Mouse (Mus musculus): ENCODE data around the gene Adgrf2. TPM values are rescaled to one million over a fixed set of nuclear protein-coding genes. Genes with fewer than 3 reads are reported as not detected.
A peak's percentile ranks its signal among the peaks of the same experiment; 100 is the strongest.

Gene Adgrf2
- 0.13 and 0.28 TPM in 2 replicates for total RNA-seq (2014; rRNA removed)
- 0.09 TPM in 1 of 2 replicates, not detected in the other for polyA plus RNA-seq (2012; rRNA removed)

GRCm38 (mm10) chr17:42741801-42742217, at the start of gene Adgrf2:
Adgrf2 (minus strand) TSS chr17:42742179.
- H3K36me3 ChIP-seq (ENCODE audit: control insufficient read depth, insufficient read depth, low read length) = no peaks in the 10 kb centered on the region
- H3K27me3 ChIP-seq (ENCODE audit: control insufficient read depth, insufficient read depth, low read length) = peaks cover 3% of the 10 kb centered on the region; the same call in 1 of the 2 replicates
- no peak within 1 kb of the TSS for H3K9ac ChIP-seq (ENCODE audit: low read depth, low read length)
- H3K4me3 ChIP-seq (ENCODE audit: insufficient read depth, low read depth, low read length) = no peak within 1 kb of the TSS
- TF ChIP-seq CTCF (IDR thresholded peaks at IDR 0.05; ENCODE audit: low read depth, low read length) (no peak), POLR2A (IDR thresholded peaks at IDR 0.05; ENCODE audit: extremely low read depth, insufficient read depth, low read length) (no peak)
- no peaks in the 10 kb centered on the region for H3K4me1 ChIP-seq (ENCODE audit: control insufficient read depth, insufficient read depth, low read length)
- DNase-seq (ENCODE audit: extremely low read depth, low read depth, low spot score) = peak; percentile 42
- 39% methylated on average over 7 of the region's 7 CpGs for WGBS
- no peaks in the 10 kb centered on the region for H3K79me2 ChIP-seq (ENCODE audit: control insufficient read depth, insufficient read depth, low read length)
- no peak within 1 kb of the TSS for H3K27ac ChIP-seq (replicated peaks; ENCODE audit: insufficient read depth, low read depth, low read length)

- no peaks in the 10 kb centered on the region for H3K27me3 ChIP-seq (ENCODE audit: control insufficient read depth, insufficient read depth, low read length)
- no peak overlapping the region for H3K4me3 ChIP-seq (ENCODE audit: insufficient read depth, low read depth, low read length)
- peak; percentile 7 for DNase-seq (ENCODE audit: extremely low read depth, low read depth, low spot score)
- H3K4me1 ChIP-seq (ENCODE audit: control insufficient read depth, insufficient read depth, low read length) = no peaks in the 10 kb centered on the region
- TF ChIP-seq POLR2A (IDR thresholded peaks at IDR 0.05; ENCODE audit: extremely low read depth, insufficient read depth, low read length) = no peak
- TF ChIP-seq CTCF (IDR thresholded peaks at IDR 0.05; ENCODE audit: low read depth, low read length) = no peak
- H3K27ac ChIP-seq (replicated peaks; ENCODE audit: insufficient read depth, low read depth, low read length) = no peak overlapping the region
- WGBS = 87% methylated on average over 1 of the region's 1 CpGs
- peaks cover 6% of the 10 kb centered on the region; the same call in 1 of the 2 replicates for H3K36me3 ChIP-seq (ENCODE audit: control insufficient read depth, insufficient read depth, low read length)
- H3K9ac ChIP-seq (ENCODE audit: low read depth, low read length) = no peak overlapping the region
- no peaks in the 10 kb centered on the region for H3K79me2 ChIP-seq (ENCODE audit: control insufficient read depth, insufficient read depth, low read length)
Observed at GRCm38 (mm10) chr17:42790787-42791186, 48.8 kb upstream of the Adgrf2 start.

GRCm38 (mm10) chr17:42789723-42790122, 47.7 kb upstream of the Adgrf2 start:
- 92% methylated on average over 2 of the region's 2 CpGs for WGBS
- Histone ChIP-seq H3K4me3 (ENCODE audit: insufficient read depth, low read depth, low read length) (no peak overlapping the region), H3K27me3 (ENCODE audit: control insufficient read depth, insufficient read depth, low read length) (no peaks in the 10 kb centered on the region), H3K4me1 (ENCODE audit: control insufficient read depth, insufficient read depth, low read length) (no peaks in the 10 kb centered on the region), H3K27ac (replicated peaks; ENCODE audit: insufficient read depth, low read depth, low read length) (no peak overlapping the region), H3K79me2 (ENCODE audit: control insufficient read depth, insufficient read depth, low read length) (no peaks in the 10 kb centered on the region), H3K36me3 (ENCODE audit: control insufficient read depth, insufficient read depth, low read length) (peaks cover 6% of the 10 kb centered on the region; the same call in 1 of the 2 replicates), H3K9ac (ENCODE audit: low read depth, low read length) (no peak overlapping the region)
- no peak for TF ChIP-seq POLR2A (IDR thresholded peaks at IDR 0.05; ENCODE audit: extremely low read depth, insufficient read depth, low read length)
- no peak for TF ChIP-seq CTCF (IDR thresholded peaks at IDR 0.05; ENCODE audit: low read depth, low read length)
- DNase-seq (ENCODE audit: extremely low read depth, low read depth, low spot score) = no peak

- no peak overlapping the region for H3K9ac ChIP-seq (ENCODE audit: low read depth, low read length)
- DNase-seq (ENCODE audit: extremely low read depth, low read depth, low spot score) = no peak
- H3K27ac ChIP-seq (replicated peaks; ENCODE audit: insufficient read depth, low read depth, low read length) = no peak overlapping the region
- peaks cover 6% of the 10 kb centered on the region; the same call in 1 of the 2 replicates for H3K36me3 ChIP-seq (ENCODE audit: control insufficient read depth, insufficient read depth, low read length)
- WGBS = 83% methylated on average over 5 of the region's 5 CpGs
- TF ChIP-seq POLR2A (IDR thresholded peaks at IDR 0.05; ENCODE audit: extremely low read depth, insufficient read depth, low read length) (no peak), CTCF (IDR thresholded peaks at IDR 0.05; ENCODE audit: low read depth, low read length) (no peak)
- no peaks in the 10 kb centered on the region for H3K27me3 ChIP-seq (ENCODE audit: control insufficient read depth, insufficient read depth, low read length)
- no peaks in the 10 kb centered on the region for H3K4me1 ChIP-seq (ENCODE audit: control insufficient read depth, insufficient read depth, low read length)
- no peak overlapping the region for H3K4me3 ChIP-seq (ENCODE audit: insufficient read depth, low read depth, low read length)
- no peaks in the 10 kb centered on the region for H3K79me2 ChIP-seq (ENCODE audit: control insufficient read depth, insufficient read depth, low read length)
Observed at GRCm38 (mm10) chr17:42788686-42789453, 46.9 kb upstream of the Adgrf2 start.

DNA sequence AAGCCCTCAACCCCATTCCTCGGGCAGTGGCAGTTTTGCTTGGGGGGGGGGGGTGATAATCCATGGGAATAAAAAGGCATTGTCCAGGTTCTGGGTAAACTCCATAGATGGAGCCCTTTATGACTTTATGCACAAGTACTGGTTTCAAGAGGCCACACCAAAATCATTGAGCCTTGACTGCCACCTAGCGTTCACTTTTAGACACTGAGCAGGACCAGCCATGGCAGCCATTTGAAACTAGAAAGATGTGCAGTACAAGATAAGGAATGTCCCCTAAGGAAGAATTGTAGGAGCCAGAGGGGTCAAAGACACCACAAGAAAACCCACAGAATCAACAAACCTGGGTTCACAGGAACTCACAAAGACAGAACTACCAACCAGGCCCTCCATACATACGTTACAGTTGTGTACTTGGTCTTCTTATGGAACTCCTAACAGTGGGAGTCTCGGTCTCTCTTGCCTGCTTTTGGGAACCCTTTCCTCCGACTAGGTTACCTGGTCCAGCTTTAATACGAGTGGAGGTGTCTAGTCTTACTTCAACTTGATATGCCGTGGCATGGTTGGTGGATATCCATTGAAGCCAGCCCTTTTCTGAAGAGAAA, 40.3 kb upstream of the Adgrf2 start:
- Histone ChIP-seq H3K9ac (ENCODE audit: low read depth, low read length) (no peak overlapping the region), H3K79me2 (ENCODE audit: control insufficient read depth, insufficient read depth, low read length) (no peaks in the 10 kb centered on the region), H3K27ac (replicated peaks; ENCODE audit: insufficient read depth, low read depth, low read length) (no peak overlapping the region), H3K4me3 (ENCODE audit: insufficient read depth, low read depth, low read length) (no peak overlapping the region), H3K4me1 (ENCODE audit: control insufficient read depth, insufficient read depth, low read length) (no peaks in the 10 kb centered on the region), H3K36me3 (ENCODE audit: control insufficient read depth, insufficient read depth, low read length) (no peaks in the 10 kb centered on the region), H3K27me3 (ENCODE audit: control insufficient read depth, insufficient read depth, low read length) (no peaks in the 10 kb centered on the region)
- no peak for TF ChIP-seq POLR2A (IDR thresholded peaks at IDR 0.05; ENCODE audit: extremely low read depth, insufficient read depth, low read length)
- peak; percentile 71 for TF ChIP-seq CTCF (IDR thresholded peaks at IDR 0.05; ENCODE audit: low read depth, low read length)
- peak; percentile 60 for DNase-seq (ENCODE audit: extremely low read depth, low read depth, low spot score)
- WGBS = 53% methylated on average over 7 of the region's 7 CpGs

Data from liver, adult 2 months (tissue).